Mouse (Mus musculus) lung, embryonic 15.5 days (tissue): ENCODE results near the gene Znrf3. TPM values are rescaled to one million over a fixed set of nuclear protein-coding genes. Genes with fewer than 3 reads are reported as not detected.

ENCODE experiments used
- ATAC-seq: fragments of 200-750 bp; cut with Nextera tagmentation; 2 replicates; pipeline ENCODE4 v1.8.0; 2017; ENCODE audit warnings: moderate number of reproducible peaks, borderline replicate concordance; ENCODE audit not compliant: low FRiP score, low TSS enrichment; ENCODE audit errors: extremely low read depth
- H3K27ac ChIP-seq: fragments of 300-500 bp; sonication (generic); 2 replicates; pipeline ENCODE4 v1.5.1; 2015; ENCODE audit warnings: moderate library complexity, mild to moderate bottlenecking, inconsistent platforms
- H3K27me3 ChIP-seq: fragments of 300-500 bp; sonication (generic); 2 replicates; pipeline ENCODE4 v1.6.1; 2015; ENCODE audit warnings: inconsistent platforms
- H3K36me3 ChIP-seq: fragments of 300-500 bp; sonication (generic); 2 replicates; pipeline ENCODE4 v1.6.1; 2015; ENCODE audit warnings: inconsistent platforms
- H3K4me1 ChIP-seq: fragments of 300-500 bp; sonication (generic); 2 replicates; pipeline ENCODE4 v1.6.1; 2015; ENCODE audit warnings: inconsistent platforms
- H3K4me2 ChIP-seq: fragments of 300-500 bp; sonication (generic); 2 replicates; pipeline ENCODE4 v1.6.1; 2015; ENCODE audit warnings: inconsistent platforms, mild to moderate bottlenecking, moderate library complexity
- H3K4me3 ChIP-seq: fragments of 300-500 bp; sonication (generic); 2 replicates; pipeline ENCODE4 v1.5.1; 2015; ENCODE audit warnings: mild to moderate bottlenecking, inconsistent platforms
- H3K9ac ChIP-seq: fragments of 300-500 bp; sonication (generic); 2 replicates; pipeline ENCODE4 v1.6.1; 2015; ENCODE audit warnings: inconsistent platforms
- H3K9me3 ChIP-seq: fragments of 300-500 bp; sonication (generic); 2 replicates; pipeline ENCODE4 v1.6.1; 2016; ENCODE audit warnings: inconsistent platforms
- WGBS: fragments of 180-500 bp; shearing (Covaris S2); methylation state at CpG from one replicate; pipeline ENCODE4 v1.1.7; 2015; 5-methylcytosine and 5-hydroxymethylcytosine counted together
- polyA plus RNA-seq: library from polyadenylated mRNA; unstranded; fragments of >200 nt; fragmentation: Nextera tagmentation; extraction: Ambion mirVana; gene quantifications from 2 replicates; pipeline ENCODE4 v1.2.1, GENCODE M21; 2015

Znrf3 gene
- polyA plus RNA-seq, 1 experiment from 2014 or later = 15.8 TPM

- H3K27ac ChIP-seq = peak overlapping the region; percentile 67
- H3K9me3 ChIP-seq = no peaks in the 10 kb centered on the region
- no peaks in the 10 kb centered on the region for H3K36me3 ChIP-seq
- no peak overlapping the region for H3K9ac ChIP-seq
- no peaks in the 10 kb centered on the region for H3K27me3 ChIP-seq
- no peak overlapping the region for H3K4me3 ChIP-seq
- H3K4me1 ChIP-seq = peaks cover 61% of the 10 kb centered on the region
- H3K4me2 ChIP-seq = peak overlapping the region; percentile 3; the same call in 1 of the 2 replicates
- ATAC-seq = no peak
Observed at GRCm38 (mm10) chr11:5436988-5437387, 7.7 kb downstream of the Znrf3 start.

GRCm38 (mm10) chr11:5435493-5435892, 9.2 kb downstream of the Znrf3 start:
- H3K9me3 ChIP-seq = no peaks in the 10 kb centered on the region
- H3K9ac ChIP-seq = no peak overlapping the region
- H3K4me3 ChIP-seq = no peak overlapping the region
- no peaks in the 10 kb centered on the region for H3K36me3 ChIP-seq
- H3K27me3 ChIP-seq = no peaks in the 10 kb centered on the region
- H3K27ac ChIP-seq = no peak overlapping the region
- H3K4me1 ChIP-seq = peaks cover 57% of the 10 kb centered on the region
- 91% methylated on average over 1 of the region's 1 CpGs for WGBS
- H3K4me2 ChIP-seq = no peak overlapping the region
- ATAC-seq = no peak

- Histone ChIP-seq H3K27me3 (no peaks in the 10 kb centered on the region), H3K27ac (no peak overlapping the region), H3K4me3 (no peak overlapping the region), H3K36me3 (no peaks in the 10 kb centered on the region), H3K4me2 (no peak overlapping the region), H3K9me3 (no peaks in the 10 kb centered on the region), H3K9ac (no peak overlapping the region), H3K4me1 (peaks cover 45% of the 10 kb centered on the region)
- no peak for ATAC-seq
- WGBS = 79% methylated on average over 2 of the region's 2 CpGs
Observed at GRCm38 (mm10) chr11:5432330-5432729, 12.3 kb downstream of the Znrf3 start.

GRCm38 (mm10) chr11:5430863-5431262, 13.8 kb downstream of the Znrf3 start:
- no peak for ATAC-seq
- H3K36me3 ChIP-seq = no peaks in the 10 kb centered on the region
- H3K4me3 ChIP-seq = no peak overlapping the region
- no peak overlapping the region for H3K27ac ChIP-seq
- no peaks in the 10 kb centered on the region for H3K27me3 ChIP-seq
- H3K9me3 ChIP-seq = no peaks in the 10 kb centered on the region
- 49% methylated on average over 1 of the region's 1 CpGs for WGBS
- H3K4me1 ChIP-seq = peaks cover 49% of the 10 kb centered on the region
- no peak overlapping the region for H3K4me2 ChIP-seq
- H3K9ac ChIP-seq = no peak overlapping the region

GRCm38 (mm10) chr11:5429396-5430190, 15.1 kb downstream of the Znrf3 start:
- Histone ChIP-seq H3K36me3 (no peaks in the 10 kb centered on the region), H3K9ac (no peak overlapping the region), H3K27ac (no peak overlapping the region), H3K4me1 (peaks cover 48% of the 10 kb centered on the region), H3K27me3 (no peaks in the 10 kb centered on the region), H3K4me3 (no peak overlapping the region), H3K4me2 (no peak overlapping the region), H3K9me3 (no peaks in the 10 kb centered on the region)
- no peak for ATAC-seq
- 68% methylated on average over 4 of the region's 4 CpGs for WGBS

- H3K4me1 ChIP-seq = peaks cover 53% of the 10 kb centered on the region
- no peaks in the 10 kb centered on the region for H3K36me3 ChIP-seq
- H3K9ac ChIP-seq = no peak overlapping the region
- 41% methylated on average over 3 of the region's 3 CpGs for WGBS
- no peaks in the 10 kb centered on the region for H3K9me3 ChIP-seq
- no peaks in the 10 kb centered on the region for H3K27me3 ChIP-seq
- H3K27ac ChIP-seq = no peak overlapping the region
- H3K4me2 ChIP-seq = no peak overlapping the region
- ATAC-seq = no peak
- no peak overlapping the region for H3K4me3 ChIP-seq
Observed at GRCm38 (mm10) chr11:5427251-5427650, 17.4 kb downstream of the Znrf3 start.

- WGBS = 62% methylated on average over 2 of the region's 2 CpGs
- H3K4me3 ChIP-seq = no peak overlapping the region
- no peaks in the 10 kb centered on the region for H3K9me3 ChIP-seq
- no peak overlapping the region for H3K9ac ChIP-seq
- peaks cover 58% of the 10 kb centered on the region for H3K4me1 ChIP-seq
- no peak for ATAC-seq
- H3K36me3 ChIP-seq = no peaks in the 10 kb centered on the region
- H3K27me3 ChIP-seq = no peaks in the 10 kb centered on the region
- peak overlapping the region; percentile 11; the same call in 1 of the 2 replicates for H3K27ac ChIP-seq
- no peak overlapping the region for H3K4me2 ChIP-seq
Observed at GRCm38 (mm10) chr11:5426317-5426716, 18.3 kb downstream of the Znrf3 start.

GRCm38 (mm10) chr11:5425106-5425505, 19.5 kb downstream of the Znrf3 start:
- Histone ChIP-seq H3K27me3 (no peaks in the 10 kb centered on the region), H3K4me3 (no peak overlapping the region), H3K36me3 (no peaks in the 10 kb centered on the region), H3K9me3 (no peaks in the 10 kb centered on the region), H3K4me1 (peaks cover 61% of the 10 kb centered on the region), H3K27ac (no peak overlapping the region), H3K9ac (no peak overlapping the region), H3K4me2 (no peak overlapping the region)
- ATAC-seq = no peak
- WGBS = 29% methylated on average over 2 of the region's 2 CpGs

GRCm38 (mm10) chr11:5424185-5424584, 20.5 kb downstream of the Znrf3 start:
- Histone ChIP-seq H3K4me2 (no peak overlapping the region), H3K36me3 (no peaks in the 10 kb centered on the region), H3K4me3 (no peak overlapping the region), H3K27ac (no peak overlapping the region), H3K9me3 (no peaks in the 10 kb centered on the region), H3K4me1 (peaks cover 62% of the 10 kb centered on the region), H3K9ac (no peak overlapping the region), H3K27me3 (no peaks in the 10 kb centered on the region)
- 63% methylated on average over 4 of the region's 4 CpGs for WGBS
- no peak for ATAC-seq

GRCm38 (mm10) chr11:5423000-5423399, 21.6 kb downstream of the Znrf3 start:
- Histone ChIP-seq H3K27me3 (no peaks in the 10 kb centered on the region), H3K9me3 (no peaks in the 10 kb centered on the region), H3K4me3 (no peak overlapping the region), H3K27ac (peak overlapping the region; percentile 74), H3K9ac (no peak overlapping the region), H3K4me1 (peaks cover 58% of the 10 kb centered on the region), H3K36me3 (no peaks in the 10 kb centered on the region), H3K4me2 (no peak overlapping the region)
- ATAC-seq = no peak

GRCm38 (mm10) chr11:5422252-5422636, 22.4 kb downstream of the Znrf3 start:
- H3K27me3 ChIP-seq = no peaks in the 10 kb centered on the region
- H3K4me1 ChIP-seq = peaks cover 57% of the 10 kb centered on the region
- no peaks in the 10 kb centered on the region for H3K9me3 ChIP-seq
- no peaks in the 10 kb centered on the region for H3K36me3 ChIP-seq
- H3K27ac ChIP-seq = peak overlapping the region; percentile 74
- no peak overlapping the region; the same call in 1 of the 2 replicates for H3K4me2 ChIP-seq
- no peak overlapping the region for H3K4me3 ChIP-seq
- peak; percentile 68; the same call in 1 of the 2 replicates for ATAC-seq
- no peak overlapping the region for H3K9ac ChIP-seq
- WGBS = 9% methylated on average over 1 of the region's 1 CpGs

GRCm38 (mm10) chr11:5421506-5422251, 23.0 kb downstream of the Znrf3 start:
- Histone ChIP-seq H3K4me2 (peak overlapping the region; percentile 18; the same call in 1 of the 2 replicates), H3K27ac (peak overlapping the region; percentile 74), H3K27me3 (no peaks in the 10 kb centered on the region), H3K9me3 (no peaks in the 10 kb centered on the region), H3K4me3 (no peak overlapping the region), H3K4me1 (peaks cover 57% of the 10 kb centered on the region), H3K9ac (no peak overlapping the region), H3K36me3 (no peaks in the 10 kb centered on the region)
- 9% methylated on average over 4 of the region's 4 CpGs for WGBS
- peak; percentile 76; the same call in 1 of the 2 replicates for ATAC-seq
